Mouse (Mus musculus) thymus, adult 2 months (tissue): ENCODE data around the gene Dnpep. TPM values are rescaled to one million over a fixed set of nuclear protein-coding genes. Genes with fewer than 3 reads are reported as not detected.
A peak's percentile ranks its signal among the peaks of the same experiment; 100 is the strongest.

ENCODE experiments used
- DNase-seq: peaks from one replicate; pipeline ENCODE4 v3.0.0; 2021
- H3K27ac ChIP-seq: fragments of 200-500 bp; 2 replicates; pipeline ENCODE4 v1.5.1; 2012; ENCODE audit warnings: low read length, control low read depth; ENCODE audit not compliant: control insufficient read depth, insufficient read depth
- H3K27me3 ChIP-seq: fragments of 200-500 bp; 2 replicates; pipeline ENCODE4 v1.6.1; 2012; ENCODE audit warnings: mild to moderate bottlenecking, low read length, moderate library complexity, mixed read lengths; ENCODE audit not compliant: control insufficient read depth, insufficient read depth
- H3K36me3 ChIP-seq: fragments of 200-500 bp; 2 replicates; pipeline ENCODE4 v1.6.1; 2012; ENCODE audit warnings: mild to moderate bottlenecking, low read length, moderate library complexity; ENCODE audit not compliant: control insufficient read depth, insufficient read depth
- H3K4me1 ChIP-seq: fragments of 200-500 bp; replicated peaks from 2 replicates; pipeline ENCODE4 v1.6.1; 2012; ENCODE audit warnings: low read length; ENCODE audit not compliant: control insufficient read depth, insufficient read depth
- H3K4me3 ChIP-seq: fragments of 200-500 bp; 2 replicates; pipeline ENCODE4 v1.5.1; 2012; ENCODE audit warnings: mild to moderate bottlenecking, low read length, control low read depth, moderate library complexity; ENCODE audit not compliant: control insufficient read depth, insufficient read depth
- CTCF ChIP-seq: fragments of 200-500 bp; IDR thresholded peaks from 2 replicates; pipeline ENCODE4 v1.5.1; 2012; ENCODE audit warnings: mild to moderate bottlenecking, control low read depth, low read length, moderate library complexity, borderline replicate concordance; ENCODE audit not compliant: control insufficient read depth, poor library complexity, insufficient read depth; ENCODE audit errors: extremely low read depth
- POLR2A ChIP-seq: fragments of 200-500 bp; IDR thresholded peaks from 2 replicates; pipeline ENCODE4 v1.6.1; 2012; ENCODE audit warnings: mild to moderate bottlenecking, low read length, control low read depth, moderate library complexity; ENCODE audit not compliant: control insufficient read depth, poor library complexity, insufficient read depth; ENCODE audit errors: extremely low read depth
- WGBS: fragments of 180-500 bp; shearing (Covaris S2); methylation state at CpG from one replicate; pipeline ENCODE4 v1.1.7; 2018; 5-methylcytosine and 5-hydroxymethylcytosine counted together
- polyA plus RNA-seq: library from polyadenylated mRNA; depleted of rRNA; stranded (reverse); fragments of >200 nt; gene quantifications from 2 replicates; pipeline ENCODE4 v1.2.3, GENCODE M21; 2012

Dnpep gene
- polyA plus RNA-seq, 1 experiment, result 132 TPM

DNA sequence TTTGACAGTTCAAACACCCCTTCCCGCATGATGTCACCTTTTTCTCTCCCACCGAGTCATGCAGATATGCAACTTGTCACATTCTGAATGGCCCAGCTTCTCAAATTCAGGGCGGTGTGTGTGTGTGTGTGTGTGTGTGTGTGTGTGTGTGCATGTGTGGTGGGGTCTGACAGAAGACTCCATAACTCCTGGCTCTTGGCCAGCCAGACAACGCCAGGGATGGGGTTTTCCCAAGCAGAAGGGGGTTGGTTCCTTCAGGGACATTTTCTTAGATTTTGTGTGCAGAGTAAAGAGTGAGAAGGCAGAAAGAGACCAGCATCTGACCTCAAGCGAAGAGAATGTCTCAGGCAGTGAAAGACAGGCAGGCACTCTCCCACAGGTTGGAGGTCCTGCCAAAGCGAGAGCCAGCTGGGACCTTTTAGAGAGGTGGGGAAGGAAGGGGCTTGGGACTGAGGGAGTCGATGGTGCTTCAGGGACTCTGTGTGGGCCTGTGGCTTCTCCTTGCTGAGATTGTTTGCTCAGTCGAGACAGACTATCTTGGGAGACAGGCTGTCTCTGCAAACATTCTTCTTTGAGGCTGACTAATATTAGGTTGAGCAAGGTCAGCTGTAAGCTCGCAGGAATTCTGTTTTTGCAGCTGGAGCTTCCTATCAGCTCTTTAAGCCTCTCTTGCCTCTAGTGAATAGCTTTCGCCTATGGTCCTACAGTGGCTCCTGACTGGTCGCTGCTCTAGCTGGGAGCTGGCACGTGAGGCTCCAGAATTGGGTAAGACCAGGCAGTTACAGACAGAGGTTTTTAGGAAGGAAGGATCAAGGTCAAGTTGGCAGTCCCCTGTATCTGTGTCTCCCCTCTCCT lies 25.1 kb downstream of the Dnpep start:
- Histone ChIP-seq H3K27me3 (no peaks in the 10 kb centered on the region), H3K4me1 (no peaks in the 10 kb centered on the region), H3K27ac (no peak overlapping the region), H3K36me3 (no peaks in the 10 kb centered on the region), H3K4me3 (no peak overlapping the region)
- 61% methylated on average over 12 of the region's 12 CpGs for WGBS
- TF ChIP-seq POLR2A (no peak), CTCF (no peak)
- no peak for DNase-seq

DNA sequence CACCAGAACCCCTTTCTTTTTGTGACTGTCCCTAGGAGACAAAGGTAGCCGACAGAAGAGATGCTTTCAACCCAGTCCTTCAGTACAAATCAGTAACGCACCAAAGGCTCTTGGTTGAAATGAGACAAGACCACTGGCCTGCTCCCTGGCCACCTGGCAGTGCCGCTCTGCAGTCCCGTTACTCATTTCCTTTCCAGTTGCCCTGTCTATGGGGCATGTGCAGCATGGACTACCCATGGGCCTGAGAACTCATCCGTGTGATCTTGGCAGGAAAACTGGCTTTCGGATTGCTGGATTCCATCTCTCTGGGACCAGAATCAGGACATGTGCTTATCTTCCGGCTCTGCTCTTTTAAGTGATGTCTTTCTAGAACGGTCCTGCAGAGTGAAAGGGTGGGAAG lies 26.5 kb downstream of the Dnpep start:
- Histone ChIP-seq H3K36me3 (no peaks in the 10 kb centered on the region), H3K27ac (no peak overlapping the region), H3K4me1 (no peaks in the 10 kb centered on the region), H3K27me3 (no peaks in the 10 kb centered on the region), H3K4me3 (no peak overlapping the region)
- DNase-seq, result no peak
- TF ChIP-seq CTCF (no peak), POLR2A (no peak)
- 86% methylated on average over 8 of the region's 8 CpGs for WGBS

DNA sequence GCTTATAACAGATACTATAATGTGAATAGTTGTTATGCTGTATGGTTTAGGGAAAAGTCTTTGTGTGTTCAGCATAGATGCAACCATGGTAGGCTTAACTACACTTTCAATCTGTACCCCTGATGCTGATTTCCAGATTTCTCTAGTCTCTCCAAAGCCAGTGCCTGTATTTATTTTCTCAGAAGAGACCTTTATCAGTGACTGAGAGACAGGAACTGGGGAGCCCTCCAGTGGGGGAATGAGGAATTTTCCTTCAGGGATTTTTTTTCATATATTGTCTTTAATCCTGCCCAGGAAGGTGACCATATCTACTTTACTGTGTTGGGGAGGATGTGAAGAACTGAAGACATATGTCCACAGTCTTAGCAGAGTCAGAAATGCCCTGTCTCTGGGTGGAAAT lies 27.2 kb downstream of the Dnpep start:
- Histone ChIP-seq H3K4me1 (no peaks in the 10 kb centered on the region), H3K27me3 (no peaks in the 10 kb centered on the region), H3K36me3 (no peaks in the 10 kb centered on the region), H3K4me3 (no peak overlapping the region), H3K27ac (no peak overlapping the region)
- no peak for TF ChIP-seq CTCF
- TF ChIP-seq POLR2A, result no peak
- DNase-seq, result peak; percentile 19

DNA sequence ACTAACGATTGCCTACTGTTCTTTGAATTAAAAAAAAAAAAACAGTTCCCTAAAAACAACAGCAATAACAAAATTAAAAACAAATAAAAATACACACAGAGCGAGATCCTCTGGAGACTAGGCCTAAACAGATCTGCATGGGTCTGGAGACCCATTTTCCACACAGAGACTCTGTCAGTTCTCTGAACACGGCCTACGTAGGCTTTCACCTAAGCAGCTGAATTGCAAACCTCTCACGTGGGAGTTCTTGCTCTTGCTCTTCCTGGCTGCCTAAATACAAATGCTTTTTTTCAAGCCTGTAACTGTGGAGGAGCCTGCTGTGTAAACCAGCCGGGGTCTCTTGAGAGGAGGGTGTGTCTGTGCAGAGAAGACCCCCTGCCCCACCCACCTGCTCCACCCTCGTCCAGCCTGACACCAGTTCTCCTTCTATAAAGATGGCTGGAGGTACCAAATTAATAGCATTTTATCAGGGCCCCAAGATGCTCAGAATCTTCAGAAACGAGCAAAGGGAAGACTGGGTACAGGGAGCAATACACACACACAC lies 27.8 kb downstream of the Dnpep start:
- TF ChIP-seq POLR2A, result no peak
- TF ChIP-seq CTCF, result no peak
- no peaks in the 10 kb centered on the region for H3K27me3 ChIP-seq
- no peak for DNase-seq
- H3K4me3 ChIP-seq, result no peak overlapping the region
- H3K4me1 ChIP-seq, result no peaks in the 10 kb centered on the region
- WGBS, result 80% methylated on average over 8 of the region's 8 CpGs
- no peaks in the 10 kb centered on the region for H3K36me3 ChIP-seq
- H3K27ac ChIP-seq, result no peak overlapping the region

DNA sequence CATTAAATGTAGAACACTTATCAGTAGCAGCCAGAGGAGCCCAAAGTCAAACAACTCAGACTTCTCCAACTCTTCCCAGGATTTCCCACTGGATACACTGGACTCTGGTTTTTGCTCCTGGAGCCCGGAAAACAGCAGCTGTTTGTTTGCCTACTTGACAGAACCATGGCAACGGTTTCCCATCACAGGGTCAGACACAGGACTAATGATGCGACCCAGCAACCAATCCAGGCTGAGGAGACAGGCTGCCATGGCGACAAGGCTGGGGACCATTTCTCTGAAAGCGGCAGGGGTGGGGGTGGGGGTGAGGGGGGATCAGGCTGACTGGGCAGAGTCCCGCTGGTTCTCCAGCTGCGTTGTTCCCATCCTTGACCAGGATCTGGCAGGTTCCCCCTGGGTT lies 28.4 kb downstream of the Dnpep start:
- Histone ChIP-seq H3K27ac (no peak overlapping the region), H3K27me3 (no peaks in the 10 kb centered on the region), H3K4me3 (no peak overlapping the region), H3K36me3 (no peaks in the 10 kb centered on the region), H3K4me1 (no peaks in the 10 kb centered on the region)
- DNase-seq, result no peak
- 55% methylated on average over 7 of the region's 7 CpGs for WGBS
- no peak for TF ChIP-seq CTCF
- TF ChIP-seq POLR2A, result no peak

DNA sequence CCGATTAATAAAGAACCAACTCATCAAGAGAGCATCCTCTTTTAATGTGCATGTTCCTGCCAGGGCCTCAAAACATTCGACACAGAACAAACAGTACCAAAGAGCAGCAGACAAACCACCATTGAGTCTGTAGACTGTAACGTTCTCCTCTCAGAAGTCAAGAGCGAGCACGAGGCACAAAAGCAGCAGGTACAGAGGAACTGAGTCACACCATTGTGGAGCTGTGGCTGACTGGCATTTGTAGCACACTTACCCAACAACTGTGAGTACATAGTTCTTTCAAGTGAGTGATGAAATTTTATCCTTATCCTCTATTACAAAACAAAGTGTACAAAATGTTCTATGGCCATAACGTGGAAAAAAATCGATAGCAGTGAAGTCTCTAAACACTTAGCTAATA lies 32.9 kb downstream of the Dnpep start:
- no peaks in the 10 kb centered on the region for H3K27me3 ChIP-seq
- no peak for DNase-seq
- no peaks in the 10 kb centered on the region for H3K36me3 ChIP-seq
- no peak for TF ChIP-seq POLR2A
- TF ChIP-seq CTCF, result no peak
- H3K4me1 ChIP-seq, result no peaks in the 10 kb centered on the region
- H3K27ac ChIP-seq, result no peak overlapping the region
- H3K4me3 ChIP-seq, result no peak overlapping the region
- 88% methylated on average over 7 of the region's 7 CpGs for WGBS

DNA sequence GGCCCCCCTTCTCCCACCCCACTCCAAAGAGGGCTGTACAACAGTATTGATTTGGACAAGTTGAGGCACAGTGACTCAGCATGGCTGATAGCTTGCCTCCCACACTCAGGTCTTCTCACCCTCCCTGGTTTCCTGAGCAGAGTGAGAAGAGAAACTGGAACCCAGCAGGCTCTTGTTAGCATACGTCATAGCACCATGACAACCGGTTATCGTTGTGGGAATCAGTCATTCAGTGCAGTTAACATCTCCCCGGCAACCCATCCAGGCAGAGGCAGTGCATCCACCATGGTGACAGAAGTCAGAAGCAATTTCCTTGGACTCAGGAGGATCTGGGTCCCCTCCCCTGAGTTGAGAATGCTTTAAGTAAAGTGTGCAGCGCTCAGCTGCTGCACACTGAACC lies 34.8 kb downstream of the Dnpep start:
- H3K27ac ChIP-seq, result no peak overlapping the region
- no peak for TF ChIP-seq CTCF
- TF ChIP-seq POLR2A, result no peak
- DNase-seq, result no peak
- no peak overlapping the region for H3K4me3 ChIP-seq
- WGBS, result 82% methylated on average over 5 of the region's 5 CpGs
- H3K36me3 ChIP-seq, result no peaks in the 10 kb centered on the region
- no peaks in the 10 kb centered on the region for H3K27me3 ChIP-seq
- no peaks in the 10 kb centered on the region for H3K4me1 ChIP-seq
